19 mouse cellular contexts compared by ENCODE assay signal in genomic region chr17:71696396-71696795, GRCm38 (mm10). TPM values are rescaled to one million over a fixed set of nuclear protein-coding genes. Genes with fewer than 3 reads are reported as not detected.
DNase-seq lines count a peak whose midpoint lies in the region; ATAC-seq and TF ChIP-seq lines count a peak whose summit lies in the region.
"Had no signal": no experiment of that assay in that cellular context is flagged by ENCODE, and none has a peak within 500 bp of the region (broad histone marks: within the 10 kb centered on the region; RNA-seq: fewer than 3 reads in every experiment).

No protein-coding gene starts in this region.

- H3K4me1 ChIP-seq in forebrain, embryonic 13.5 days: peaks cover 9% of the 10 kb centered on the region
- peaks cover 3% of the 10 kb centered on the region for H3K4me1 ChIP-seq in forebrain, embryonic 16.5 days (replicated peaks; ENCODE audit: control insufficient read depth, insufficient read depth, low read length)
- peaks cover 2% of the 10 kb centered on the region; the same call in 1 of the 2 replicates for H3K4me1 ChIP-seq in liver, adult 2 months (ENCODE audit: control insufficient read depth, insufficient read depth, low read length)
- H3K4me1 ChIP-seq in liver, embryonic 12.5 days: no peaks in the 10 kb centered on the region
- peaks cover 43% of the 10 kb centered on the region for H3K4me1 ChIP-seq in heart, embryonic 12.5 days (replicated peaks)
- no peaks in the 10 kb centered on the region; the same call in 1 of the 2 replicates for H3K4me1 ChIP-seq in limb, embryonic 15.5 days
- H3K4me1 ChIP-seq in hindbrain, embryonic 12.5 days: peaks cover 18% of the 10 kb centered on the region

- H3K36me3 ChIP-seq in forebrain, embryonic 13.5 days (ENCODE audit: poor library complexity, severe bottlenecking): no peaks in the 10 kb centered on the region
- H3K36me3 ChIP-seq in forebrain, embryonic 16.5 days (ENCODE audit: control insufficient read depth, insufficient read depth): no peaks in the 10 kb centered on the region
- H3K36me3 ChIP-seq in liver, adult 2 months (ENCODE audit: control insufficient read depth, insufficient read depth, low read length): no peaks in the 10 kb centered on the region
- no peaks in the 10 kb centered on the region for H3K36me3 ChIP-seq in liver, embryonic 12.5 days
- no peaks in the 10 kb centered on the region for H3K36me3 ChIP-seq in heart, embryonic 12.5 days
- H3K36me3 ChIP-seq in limb, embryonic 15.5 days: no peaks in the 10 kb centered on the region
- no peaks in the 10 kb centered on the region for H3K36me3 ChIP-seq in hindbrain, embryonic 12.5 days

- TF ChIP-seq CTCF in liver, adult 2 months (IDR thresholded peaks at IDR 0.05; ENCODE audit: low read depth, low read length): no peak

- no peak for TF ChIP-seq POLR2A in liver, adult 2 months (IDR thresholded peaks at IDR 0.05; ENCODE audit: extremely low read depth, insufficient read depth, low read length)

- H3K4me2 ChIP-seq in forebrain, embryonic 13.5 days: no peak overlapping the region
- no peak overlapping the region for H3K4me2 ChIP-seq in forebrain, embryonic 16.5 days (ENCODE audit: low read length)
- no peak overlapping the region for H3K4me2 ChIP-seq in liver, embryonic 12.5 days
- H3K4me2 ChIP-seq in heart, embryonic 12.5 days: no peak overlapping the region
- no peak overlapping the region for H3K4me2 ChIP-seq in limb, embryonic 15.5 days
- no peak overlapping the region for H3K4me2 ChIP-seq in hindbrain, embryonic 12.5 days (replicated peaks)
- H3K4me2 ChIP-seq: midbrain, embryonic 11.5 days had no signal

- no peak overlapping the region for H3K27ac ChIP-seq in forebrain, embryonic 13.5 days
- H3K27ac ChIP-seq in forebrain, embryonic 16.5 days (ENCODE audit: low read length): no peak overlapping the region
- no peak overlapping the region for H3K27ac ChIP-seq in liver, adult 2 months (replicated peaks; ENCODE audit: insufficient read depth, low read depth, low read length)
- no peak overlapping the region for H3K27ac ChIP-seq in liver, embryonic 12.5 days
- H3K27ac ChIP-seq in heart, embryonic 12.5 days (ENCODE audit: poor library complexity, severe bottlenecking): 0 out of 2 replicates have a peak overlapping the region, but pooled peaks have one; percentile 0
- no peak overlapping the region for H3K27ac ChIP-seq in limb, embryonic 15.5 days
- H3K27ac ChIP-seq in hindbrain, embryonic 12.5 days: no peak overlapping the region

- ATAC-seq in forebrain, embryonic 13.5 days: no peak
- ATAC-seq in forebrain, embryonic 16.5 days: no peak
- no peak for ATAC-seq in liver, embryonic 12.5 days
- no peak for ATAC-seq in heart, embryonic 12.5 days (ENCODE audit: insufficient number of reproducible peaks, low FRiP score)
- 0 out of 2 replicates have a peak, but pooled peaks have one; percentile 20 for ATAC-seq in limb, embryonic 15.5 days (ENCODE audit: insufficient number of reproducible peaks, low FRiP score, low TSS enrichment, low read depth)
- no peak for ATAC-seq in hindbrain, embryonic 12.5 days (ENCODE audit: low FRiP score)

- 0 out of 2 replicates have a peak overlapping the region, but pooled peaks have one; percentile 16 for H3K9ac ChIP-seq in forebrain, embryonic 13.5 days
- H3K9ac ChIP-seq in forebrain, embryonic 16.5 days (replicated peaks; ENCODE audit: low read depth, low read length): no peak overlapping the region
- H3K9ac ChIP-seq in liver, adult 2 months (ENCODE audit: low read depth, low read length): no peak overlapping the region
- H3K9ac ChIP-seq in liver, embryonic 12.5 days: no peak overlapping the region
- no peak overlapping the region for H3K9ac ChIP-seq in heart, embryonic 12.5 days
- H3K9ac ChIP-seq in limb, embryonic 15.5 days: no peak overlapping the region
- no peak overlapping the region for H3K9ac ChIP-seq in hindbrain, embryonic 12.5 days

- no peaks in the 10 kb centered on the region for H3K9me3 ChIP-seq in forebrain, embryonic 13.5 days (replicated peaks)
- H3K9me3 ChIP-seq in forebrain, embryonic 16.5 days (ENCODE audit: control insufficient read depth, low read length): no peaks in the 10 kb centered on the region
- no peaks in the 10 kb centered on the region for H3K9me3 ChIP-seq in liver, embryonic 12.5 days (replicated peaks)
- H3K9me3 ChIP-seq in heart, embryonic 12.5 days (replicated peaks): no peaks in the 10 kb centered on the region
- no peaks in the 10 kb centered on the region for H3K9me3 ChIP-seq in limb, embryonic 15.5 days
- no peaks in the 10 kb centered on the region for H3K9me3 ChIP-seq in hindbrain, embryonic 12.5 days (replicated peaks)

- DNase-seq in liver, adult 2 months (ENCODE audit: extremely low read depth, low read depth, low spot score): peak; percentile 53
- DNase-seq in urinary bladder, adult 2 months (ENCODE audit: low spot score): no peak
- DNase-seq: cerebellum, adult 11 months; cerebellum, postnatal 25 days; kidney, postnatal 14 days; layer of hippocampus, adult 9-11 months had no signal

- no peak overlapping the region for H3K4me3 ChIP-seq in forebrain, embryonic 13.5 days
- H3K4me3 ChIP-seq in forebrain, embryonic 16.5 days (replicated peaks; ENCODE audit: low read length): no peak overlapping the region
- H3K4me3 ChIP-seq in liver, adult 2 months (ENCODE audit: insufficient read depth, low read depth, low read length): no peak overlapping the region
- H3K4me3 ChIP-seq in liver, embryonic 12.5 days: no peak overlapping the region
- no peak overlapping the region for H3K4me3 ChIP-seq in heart, embryonic 12.5 days
- H3K4me3 ChIP-seq in limb, embryonic 15.5 days: no peak overlapping the region
- H3K4me3 ChIP-seq in hindbrain, embryonic 12.5 days: no peak overlapping the region

- H3K79me2 ChIP-seq in liver, adult 2 months (ENCODE audit: control insufficient read depth, insufficient read depth, low read length): no peaks in the 10 kb centered on the region

- no peaks in the 10 kb centered on the region for H3K27me3 ChIP-seq in forebrain, embryonic 13.5 days
- H3K27me3 ChIP-seq in forebrain, embryonic 16.5 days (replicated peaks; ENCODE audit: control insufficient read depth, insufficient read depth, low read length): no peaks in the 10 kb centered on the region
- no peaks in the 10 kb centered on the region for H3K27me3 ChIP-seq in liver, adult 2 months (ENCODE audit: control insufficient read depth, insufficient read depth, low read length)
- H3K27me3 ChIP-seq in liver, embryonic 12.5 days (replicated peaks): peaks cover 7% of the 10 kb centered on the region
- no peaks in the 10 kb centered on the region for H3K27me3 ChIP-seq in heart, embryonic 12.5 days (replicated peaks)
- H3K27me3 ChIP-seq in limb, embryonic 15.5 days: peaks cover 2% of the 10 kb centered on the region; the same call in 1 of the 2 replicates
- H3K27me3 ChIP-seq in hindbrain, embryonic 12.5 days: no peaks in the 10 kb centered on the region

- WGBS in forebrain, embryonic 13.5 days: 76% methylated on average over 5 of the region's 5 CpGs
- WGBS in forebrain, embryonic 16.5 days: 88% methylated on average over 5 of the region's 5 CpGs
- 84% methylated on average over 5 of the region's 5 CpGs for WGBS in liver, adult 2 months
- WGBS in liver, embryonic 12.5 days (ENCODE audit: insufficient replicate concordance): 82% methylated on average over 5 of the region's 5 CpGs
- 66% methylated on average over 5 of the region's 5 CpGs for WGBS in heart, embryonic 12.5 days
- 78% methylated on average over 5 of the region's 5 CpGs for WGBS in limb, embryonic 15.5 days
- WGBS in hindbrain, embryonic 12.5 days: 82% methylated on average over 5 of the region's 5 CpGs

RNA-seq across cellular contexts. Expression of gene Togaram2, which starts 23.3 kb away (rescaled TPM):
- 0.22 and 0.52 TPM in 2 replicates for polyA plus RNA-seq in forebrain, embryonic 13.5 days (2015; fragmentation: Nextera tagmentation; extraction: Ambion mirVana)
- polyA plus RNA-seq in forebrain, embryonic 16.5 days (2015; fragmentation: Nextera tagmentation; extraction: Ambion mirVana): 0.54 and 0.60 TPM in 2 replicates
- not detected in 2 replicates for total RNA-seq in liver, adult 2 months (2014; rRNA removed)
- polyA plus RNA-seq in liver, adult 2 months (2012; rRNA removed): not detected in 2 replicates
- polyA plus RNA-seq in liver, embryonic 12.5 days (2016; fragmentation: Nextera tagmentation; extraction: Ambion mirVana): 0.07 TPM in 1 of 2 replicates, not detected in the other
- polyA plus RNA-seq in heart, embryonic 12.5 days (2016; fragmentation: Nextera tagmentation; extraction: Ambion mirVana): 2.7 and 2.9 TPM in 2 replicates
- polyA plus RNA-seq in limb, embryonic 15.5 days (2015; fragmentation: Nextera tagmentation; extraction: Ambion mirVana): 0.29 and 0.50 TPM in 2 replicates
- 0.33 and 0.34 TPM in 2 replicates for polyA plus RNA-seq in urinary bladder, adult 2 months (2012; rRNA removed)
- polyA plus RNA-seq in hindbrain, embryonic 12.5 days (2016; fragmentation: Nextera tagmentation; extraction: Ambion mirVana): 0.07 and 0.19 TPM in 2 replicates
- total RNA-seq: hematopoietic stem cell, adult 5-6 weeks had no signal
- polyA plus RNA-seq: embryonic facial prominence, embryonic 11.5 days; limb, embryonic 11.5 days; liver, embryonic 16.5 days; midbrain, embryonic 11.5 days had no signal

RNA-seq across cellular contexts. Expression of gene Pcare, which starts 56.3 kb away (rescaled TPM):
- polyA plus RNA-seq in forebrain, embryonic 13.5 days (2015; fragmentation: Nextera tagmentation; extraction: Ambion mirVana): not detected in 2 replicates
- polyA plus RNA-seq in forebrain, embryonic 16.5 days (2015; fragmentation: Nextera tagmentation; extraction: Ambion mirVana): not detected in 2 replicates
- total RNA-seq in liver, adult 2 months (2014; rRNA removed): not detected in 2 replicates
- not detected in 2 replicates for polyA plus RNA-seq in liver, adult 2 months (2012; rRNA removed)
- polyA plus RNA-seq in liver, embryonic 12.5 days (2016; fragmentation: Nextera tagmentation; extraction: Ambion mirVana): 0.02 TPM in 1 of 2 replicates, not detected in the other
- polyA plus RNA-seq in heart, embryonic 12.5 days (2016; fragmentation: Nextera tagmentation; extraction: Ambion mirVana): not detected in 2 replicates
- not detected in 2 replicates for polyA plus RNA-seq in limb, embryonic 15.5 days (2015; fragmentation: Nextera tagmentation; extraction: Ambion mirVana)
- not detected in 2 replicates for polyA plus RNA-seq in urinary bladder, adult 2 months (2012; rRNA removed)
- polyA plus RNA-seq in hindbrain, embryonic 12.5 days (2016; fragmentation: Nextera tagmentation; extraction: Ambion mirVana): not detected in 2 replicates
- total RNA-seq: hematopoietic stem cell, adult 5-6 weeks had no signal
- polyA plus RNA-seq: embryonic facial prominence, embryonic 11.5 days; intestine, embryonic 14.5 days; limb, embryonic 11.5 days; midbrain, embryonic 11.5 days; spleen, adult 2 months had no signal
